ENCODE assay signal across 24 mouse cellular contexts in genomic region chr10:35949056-35949455, GRCm38 (mm10).
A peak's percentile ranks its signal among the peaks of the same experiment; 100 is the strongest.
DNase-seq lines count a peak whose midpoint lies in the region; ATAC-seq and TF ChIP-seq lines count a peak whose summit lies in the region.
"Had no signal": no experiment of that assay in that cellular context is flagged by ENCODE, and none has a peak within 500 bp of the region (broad histone marks: within the 10 kb centered on the region; RNA-seq: fewer than 3 reads in every experiment).

No protein-coding gene starts in this region.

- H3K9ac ChIP-seq in kidney, embryonic 15.5 days, result no peak overlapping the region
- H3K9ac ChIP-seq in liver, adult 2 months (ENCODE audit: low read depth, low read length), result no peak overlapping the region
- H3K9ac ChIP-seq in liver, embryonic 11.5 days (ENCODE audit: low read depth, low read length), result no peak overlapping the region
- H3K9ac ChIP-seq: embryonic facial prominence, embryonic 12.5 days; forebrain, embryonic 13.5 days; forebrain, embryonic 15.5 days had no signal

- H3K36me3 ChIP-seq in kidney, adult 2 months (ENCODE audit: control insufficient read depth, insufficient read depth, low read length), result no peaks in the 10 kb centered on the region
- no peaks in the 10 kb centered on the region for H3K36me3 ChIP-seq in kidney, embryonic 15.5 days
- H3K36me3 ChIP-seq in liver, adult 2 months (ENCODE audit: control insufficient read depth, insufficient read depth, low read length), result no peaks in the 10 kb centered on the region
- no peaks in the 10 kb centered on the region for H3K36me3 ChIP-seq in liver, embryonic 11.5 days (ENCODE audit: control insufficient read depth, insufficient read depth, low read length)
- H3K36me3 ChIP-seq: embryonic facial prominence, embryonic 10.5 days; embryonic facial prominence, embryonic 12.5 days; forebrain, embryonic 15.5 days; G1E had no signal

- TF ChIP-seq POLR2A in kidney, adult 2 months (IDR thresholded peaks at IDR 0.05; ENCODE audit: low read depth, low read length), result no peak
- no peak for TF ChIP-seq POLR2A in liver, adult 2 months (IDR thresholded peaks at IDR 0.05; ENCODE audit: extremely low read depth, insufficient read depth, low read length)

- H3K79me2 ChIP-seq in liver, adult 2 months (ENCODE audit: control insufficient read depth, insufficient read depth, low read length), result no peaks in the 10 kb centered on the region

- no peaks in the 10 kb centered on the region for H3K4me1 ChIP-seq in kidney, adult 2 months (ENCODE audit: control insufficient read depth, insufficient read depth, low read length)
- no peaks in the 10 kb centered on the region for H3K4me1 ChIP-seq in kidney, embryonic 15.5 days
- no peaks in the 10 kb centered on the region for H3K4me1 ChIP-seq in liver, adult 2 months (ENCODE audit: control insufficient read depth, insufficient read depth, low read length)
- no peaks in the 10 kb centered on the region for H3K4me1 ChIP-seq in liver, embryonic 11.5 days (replicated peaks; ENCODE audit: control insufficient read depth, insufficient read depth, low read length)
- H3K4me1 ChIP-seq: embryonic facial prominence, embryonic 10.5 days; embryonic facial prominence, embryonic 12.5 days; forebrain, embryonic 13.5 days; forebrain, embryonic 15.5 days had no signal

- no peak for ATAC-seq in kidney, embryonic 15.5 days (replicated peaks; ENCODE audit: low FRiP score)
- ATAC-seq in liver, embryonic 11.5 days (replicated peaks; ENCODE audit: low FRiP score), result no peak
- ATAC-seq: activated CD4-positive, CD25-positive, alpha-beta regulatory T cell, adult 4 months; CD4-positive, CD25-positive, alpha-beta regulatory T cell, adult 4 months; forebrain, embryonic 13.5 days; forebrain, embryonic 15.5 days; Patski had no signal

- 79% methylated on average over 2 of the region's 2 CpGs for WGBS in kidney, adult 2 months
- WGBS in kidney, embryonic 15.5 days, result 87% methylated on average over 2 of the region's 2 CpGs
- 82% methylated on average over 2 of the region's 2 CpGs for WGBS in liver, adult 2 months
- WGBS in liver, embryonic 11.5 days, result 86% methylated on average over 2 of the region's 2 CpGs

- H3K27ac ChIP-seq in kidney, adult 2 months (ENCODE audit: insufficient read depth, low read depth, low read length), result no peak overlapping the region
- H3K27ac ChIP-seq in kidney, embryonic 15.5 days, result no peak overlapping the region
- H3K27ac ChIP-seq in liver, adult 2 months (replicated peaks; ENCODE audit: insufficient read depth, low read depth, low read length), result no peak overlapping the region
- H3K27ac ChIP-seq in liver, embryonic 11.5 days (ENCODE audit: low read depth, low read length), result no peak overlapping the region
- H3K27ac ChIP-seq: embryonic facial prominence, embryonic 10.5 days; embryonic facial prominence, embryonic 12.5 days; forebrain, embryonic 13.5 days; forebrain, embryonic 15.5 days had no signal

- no peak overlapping the region for H3K4me3 ChIP-seq in kidney, adult 2 months (ENCODE audit: insufficient read depth, low read depth, low read length)
- no peak overlapping the region for H3K4me3 ChIP-seq in kidney, embryonic 15.5 days (replicated peaks)
- no peak overlapping the region for H3K4me3 ChIP-seq in liver, adult 2 months (ENCODE audit: insufficient read depth, low read depth, low read length)
- no peak overlapping the region for H3K4me3 ChIP-seq in liver, embryonic 11.5 days (ENCODE audit: low read depth, low read length)
- H3K4me3 ChIP-seq: embryonic facial prominence, embryonic 10.5 days; embryonic facial prominence, embryonic 12.5 days; forebrain, embryonic 13.5 days; forebrain, embryonic 15.5 days had no signal

- no peak for TF ChIP-seq CTCF in kidney, adult 2 months (conservative IDR thresholded peaks at IDR 0.05; ENCODE audit: insufficient read depth, insufficient read length, low read depth, low read length)
- no peak for TF ChIP-seq CTCF in liver, adult 2 months (IDR thresholded peaks at IDR 0.05; ENCODE audit: low read depth, low read length)

- no peaks in the 10 kb centered on the region for H3K27me3 ChIP-seq in kidney, adult 2 months (replicated peaks; ENCODE audit: control insufficient read depth, insufficient read depth, low read length)
- H3K27me3 ChIP-seq in kidney, embryonic 15.5 days, result no peaks in the 10 kb centered on the region
- no peaks in the 10 kb centered on the region; the same call in 1 of the 2 replicates for H3K27me3 ChIP-seq in liver, adult 2 months (ENCODE audit: control insufficient read depth, insufficient read depth, low read length)
- H3K27me3 ChIP-seq in liver, embryonic 11.5 days (replicated peaks; ENCODE audit: control insufficient read depth, insufficient read depth, low read length), result no peaks in the 10 kb centered on the region
- H3K27me3 ChIP-seq: CH12.LX; embryonic facial prominence, embryonic 12.5 days; forebrain, embryonic 13.5 days; forebrain, embryonic 15.5 days; Patski had no signal

- no peaks in the 10 kb centered on the region for H3K9me3 ChIP-seq in kidney, embryonic 15.5 days (replicated peaks)
- H3K9me3 ChIP-seq in liver, embryonic 11.5 days (ENCODE audit: control insufficient read depth, low read length), result no peaks in the 10 kb centered on the region
- H3K9me3 ChIP-seq: embryonic facial prominence, embryonic 10.5 days; embryonic facial prominence, embryonic 12.5 days; forebrain, embryonic 13.5 days; forebrain, embryonic 15.5 days; G1E had no signal

- no peak overlapping the region for H3K4me2 ChIP-seq in kidney, embryonic 15.5 days
- no peak overlapping the region for H3K4me2 ChIP-seq in liver, embryonic 11.5 days
- H3K4me2 ChIP-seq: embryonic facial prominence, embryonic 12.5 days; forebrain, embryonic 13.5 days; forebrain, embryonic 15.5 days had no signal

- peak; percentile 61 for DNase-seq in kidney, adult 2 months
- DNase-seq in kidney, postnatal 25 days, result no peak
- peak; percentile 50 for DNase-seq in kidney, adult 9 months
- DNase-seq in liver, adult 2 months (ENCODE audit: extremely low read depth, low read depth, low spot score), result peak; percentile 60
- DNase-seq in liver, embryonic 11.5 days (ENCODE audit: low spot score), result no peak
- DNase-seq: adrenal gland, adult 8-10 months; adrenal gland, postnatal 14 days; adrenal gland, postnatal 36 days; B cell, adult 2 months; cerebellum, adult 11-12 months; cerebellum, adult 2 months; cerebellum, adult 9-10 months; cerebellum, postnatal 10 days; cerebellum, postnatal 25 days had no signal

Comparison
In these comparisons a context has a peak if more than half of its experiments do, and no peak if none do; other contexts are left out.
1. DNase-seq: peak in kidney, adult 2 months (single experiment), kidney, adult 9 months (single experiment) and liver, adult 2 months (single experiment); none in kidney, postnatal 25 days (0 of 2) and liver, embryonic 11.5 days (single experiment).